Mouse (Mus musculus): ENCODE measurements around the gene Ryr3. TPM values are rescaled to one million over a fixed set of nuclear protein-coding genes. Genes with fewer than 3 reads are reported as not detected.
"Not testable (repeated sequence)": the region's sequence is repeated elsewhere in the genome, so short reads cannot be mapped to it uniquely, and the experiment has no call there.

Gene Ryr3
- polyA plus RNA-seq, 1 experiment from 2014 or later: 1.1 TPM

- Histone ChIP-seq H3K9me3 (replicated peaks) (no peaks in the 10 kb centered on the region), H3K4me3 (replicated peaks) (no peak overlapping the region), H3K27ac (replicated peaks) (no peak overlapping the region), H3K36me3 (no peaks in the 10 kb centered on the region), H3K27me3 (no peaks in the 10 kb centered on the region), H3K4me2 (replicated peaks) (no peak overlapping the region), H3K4me1 (no peaks in the 10 kb centered on the region), H3K9ac (no peak overlapping the region)
- ATAC-seq (ENCODE audit: insufficient number of reproducible peaks, low FRiP score, low TSS enrichment, low read depth): no peak
- 64% methylated on average over 4 of the region's 4 CpGs for WGBS
Measured at GRCm38 (mm10) chr2:113095184-113095583, 121.7 kb downstream of the Ryr3 start.

DNA sequence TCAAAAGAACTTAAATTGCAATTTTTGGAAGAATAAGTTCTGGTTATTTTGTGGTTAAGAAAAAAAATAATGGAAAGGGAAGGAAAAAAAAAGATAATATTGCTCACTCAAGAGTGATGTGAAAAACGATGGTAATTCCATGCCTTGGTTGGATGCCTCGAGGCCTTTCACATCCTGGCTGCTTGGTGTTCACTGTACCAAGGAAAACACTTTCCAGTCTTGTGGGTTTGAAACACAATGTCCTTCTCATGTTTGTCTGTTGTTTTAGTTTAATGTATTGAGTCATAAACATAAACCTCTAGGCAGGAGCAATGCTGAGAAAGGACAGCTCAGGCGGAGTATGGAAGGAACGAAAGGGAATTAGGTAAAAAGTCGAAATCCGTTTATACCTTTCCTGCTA lies 122.8 kb downstream of the Ryr3 start:
- 72% methylated on average over 6 of the region's 6 CpGs for WGBS
- no peak overlapping the region for H3K27ac ChIP-seq (replicated peaks)
- H3K4me3 ChIP-seq (replicated peaks): no peak overlapping the region
- no peak overlapping the region for H3K9ac ChIP-seq
- no peaks in the 10 kb centered on the region for H3K27me3 ChIP-seq
- H3K4me2 ChIP-seq (replicated peaks): no peak overlapping the region
- ATAC-seq (ENCODE audit: insufficient number of reproducible peaks, low FRiP score, low TSS enrichment, low read depth): no peak
- H3K9me3 ChIP-seq (replicated peaks): no peaks in the 10 kb centered on the region
- no peaks in the 10 kb centered on the region for H3K4me1 ChIP-seq
- H3K36me3 ChIP-seq: no peaks in the 10 kb centered on the region

DNA sequence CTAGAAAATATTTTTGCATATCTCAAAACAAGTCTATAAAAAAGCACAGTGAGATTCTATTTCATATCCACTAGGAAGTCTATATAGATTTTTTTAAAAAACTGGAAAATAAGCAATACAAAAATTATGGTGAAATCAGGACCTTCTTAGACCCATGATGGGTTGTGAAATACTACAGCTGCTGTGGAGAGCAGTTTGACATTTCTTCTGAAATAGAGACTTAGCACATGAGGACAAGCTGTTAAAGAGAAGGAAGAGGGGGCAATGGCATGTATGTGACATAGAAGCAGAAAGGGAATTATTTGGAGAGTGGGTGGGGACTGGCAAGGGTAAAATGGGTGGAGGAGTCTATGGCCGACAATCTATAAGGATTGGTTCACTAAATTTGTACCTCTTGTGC lies 124.1 kb downstream of the Ryr3 start:
- Histone ChIP-seq H3K4me3 (replicated peaks) (no peak overlapping the region), H3K27me3 (no peaks in the 10 kb centered on the region), H3K9ac (no peak overlapping the region), H3K4me2 (replicated peaks) (no peak overlapping the region), H3K9me3 (replicated peaks) (no peaks in the 10 kb centered on the region), H3K27ac (replicated peaks) (no peak overlapping the region), H3K36me3 (no peaks in the 10 kb centered on the region), H3K4me1 (no peaks in the 10 kb centered on the region)
- WGBS: 84% methylated on average over 1 of the region's 1 CpGs
- no peak for ATAC-seq (ENCODE audit: insufficient number of reproducible peaks, low FRiP score, low TSS enrichment, low read depth)

DNA sequence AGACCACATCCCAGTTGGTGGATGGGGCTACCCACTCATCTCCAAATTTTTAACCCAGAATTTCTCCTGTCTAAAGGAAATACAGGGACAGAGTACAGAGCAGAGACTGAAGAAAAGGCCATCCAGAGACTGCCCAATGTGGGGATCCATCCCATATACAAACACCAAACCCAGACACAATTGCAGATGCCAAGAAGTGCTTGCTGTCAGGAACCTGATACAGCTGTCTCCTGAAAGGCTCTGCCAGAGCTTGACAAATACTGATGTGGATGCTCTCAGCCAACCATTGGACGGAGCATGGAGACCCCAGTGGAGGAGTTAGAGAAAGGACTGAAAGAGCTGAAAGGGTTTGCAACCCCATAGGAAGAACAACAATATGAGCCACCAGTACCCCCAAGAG lies 125.6 kb downstream of the Ryr3 start:
- not testable (repeated sequence) for H3K4me2 ChIP-seq (replicated peaks); H3K9ac ChIP-seq; ATAC-seq (ENCODE audit: insufficient number of reproducible peaks, low FRiP score, low TSS enrichment, low read depth); H3K4me3 ChIP-seq (replicated peaks); H3K27ac ChIP-seq (replicated peaks); H3K4me1 ChIP-seq; H3K9me3 ChIP-seq (replicated peaks); H3K27me3 ChIP-seq; H3K36me3 ChIP-seq
- 81% methylated on average over 1 of the region's 1 CpGs for WGBS

DNA sequence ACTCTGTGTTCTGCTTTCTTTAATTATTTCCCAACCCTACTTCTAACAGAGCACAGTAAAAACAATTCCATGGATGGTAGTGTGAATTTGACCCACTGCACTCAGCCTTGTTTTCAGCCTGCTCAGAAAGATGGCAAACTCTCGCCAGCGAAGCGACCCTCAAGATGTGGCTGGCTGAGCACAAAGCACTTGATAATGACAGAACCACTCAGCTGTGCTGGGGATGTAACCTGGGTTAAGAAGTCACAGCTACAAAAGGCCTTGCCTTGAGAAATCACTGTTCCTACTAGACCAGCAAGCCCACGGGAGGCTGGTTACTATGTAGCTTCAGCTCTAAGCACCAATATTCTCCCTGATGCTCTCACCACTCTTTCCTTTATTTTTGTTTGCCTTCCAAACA lies 140.5 kb downstream of the Ryr3 start:
- H3K9ac ChIP-seq: no peak overlapping the region
- 89% methylated on average over 4 of the region's 4 CpGs for WGBS

GRCm38 (mm10) chr2:113059367-113059766 lies 157.5 kb downstream of the Ryr3 start:
- 60% methylated on average over 5 of the region's 5 CpGs for WGBS
- Histone ChIP-seq H3K9me3 (replicated peaks) (no peaks in the 10 kb centered on the region), H3K27ac (replicated peaks) (no peak overlapping the region), H3K4me2 (replicated peaks) (no peak overlapping the region), H3K9ac (no peak overlapping the region), H3K36me3 (no peaks in the 10 kb centered on the region), H3K4me3 (replicated peaks) (no peak overlapping the region), H3K27me3 (no peaks in the 10 kb centered on the region), H3K4me1 (peaks cover 5% of the 10 kb centered on the region; the same call in 1 of the 2 replicates)
- ATAC-seq (ENCODE audit: insufficient number of reproducible peaks, low FRiP score, low TSS enrichment, low read depth): no peak

More for the DNA sequence above, 140.5 kb downstream of the Ryr3 start:
- Histone ChIP-seq H3K4me3 (replicated peaks) (no peak overlapping the region), H3K36me3 (no peaks in the 10 kb centered on the region), H3K4me1 (no peaks in the 10 kb centered on the region), H3K27ac (replicated peaks) (no peak overlapping the region), H3K9me3 (replicated peaks) (no peaks in the 10 kb centered on the region), H3K27me3 (no peaks in the 10 kb centered on the region), H3K4me2 (replicated peaks) (no peak overlapping the region)
- ATAC-seq (ENCODE audit: insufficient number of reproducible peaks, low FRiP score, low TSS enrichment, low read depth): no peak

DNA sequence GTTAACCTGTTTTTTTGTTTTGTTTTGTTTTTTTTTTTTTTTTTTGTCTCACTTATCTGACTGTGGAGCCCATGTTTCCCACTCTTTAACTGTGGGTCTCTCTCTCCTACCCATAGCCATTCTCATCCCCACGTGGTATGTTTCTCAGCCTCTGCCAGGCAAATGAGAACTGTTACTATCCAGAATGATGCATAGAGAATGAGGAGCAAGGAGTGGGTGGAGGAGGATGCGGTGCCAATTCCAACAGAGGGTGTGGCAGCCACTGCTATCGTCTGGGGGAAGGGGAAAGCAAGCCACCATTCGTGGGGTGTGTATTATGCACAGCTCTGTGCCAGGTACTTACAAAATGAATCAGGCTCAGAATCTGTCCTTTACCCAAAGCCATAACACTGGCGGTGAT lies 158.0 kb downstream of the Ryr3 start:
- Histone ChIP-seq H3K27me3 (no peaks in the 10 kb centered on the region), H3K4me3 (replicated peaks) (no peak overlapping the region), H3K4me2 (replicated peaks) (no peak overlapping the region), H3K9me3 (replicated peaks) (no peaks in the 10 kb centered on the region), H3K27ac (replicated peaks) (no peak overlapping the region), H3K36me3 (no peaks in the 10 kb centered on the region), H3K4me1 (peaks cover 5% of the 10 kb centered on the region; the same call in 1 of the 2 replicates), H3K9ac (no peak overlapping the region)
- 51% methylated on average over 5 of the region's 5 CpGs for WGBS
- ATAC-seq (ENCODE audit: insufficient number of reproducible peaks, low FRiP score, low TSS enrichment, low read depth): no peak

DNA sequence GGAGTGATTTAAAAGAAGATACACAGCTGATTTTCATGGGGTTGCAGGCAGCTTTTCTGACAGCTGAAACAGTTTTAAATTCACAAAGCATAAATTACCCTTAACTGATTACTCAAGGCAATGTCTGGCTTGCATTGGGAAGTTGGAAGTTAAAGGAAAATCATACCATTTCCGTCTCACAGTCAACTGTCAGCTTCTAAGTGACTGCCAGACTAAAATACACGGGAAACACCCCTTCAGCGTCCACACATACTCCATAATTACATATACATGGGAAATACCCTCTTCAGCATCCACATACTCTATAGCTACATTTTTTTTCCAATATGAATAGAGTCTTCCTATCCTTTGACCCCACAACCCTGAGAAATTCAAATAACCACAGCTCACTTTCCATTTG lies 158.8 kb downstream of the Ryr3 start:
- H3K27me3 ChIP-seq: no peaks in the 10 kb centered on the region
- no peak overlapping the region for H3K27ac ChIP-seq (replicated peaks)
- ATAC-seq (ENCODE audit: insufficient number of reproducible peaks, low FRiP score, low TSS enrichment, low read depth): no peak
- no peaks in the 10 kb centered on the region for H3K9me3 ChIP-seq (replicated peaks)
- no peak overlapping the region for H3K9ac ChIP-seq
- peaks cover 5% of the 10 kb centered on the region; the same call in 1 of the 2 replicates for H3K4me1 ChIP-seq
- no peaks in the 10 kb centered on the region for H3K36me3 ChIP-seq
- 35% methylated on average over 3 of the region's 3 CpGs for WGBS
- no peak overlapping the region for H3K4me2 ChIP-seq (replicated peaks)
- no peak overlapping the region for H3K4me3 ChIP-seq (replicated peaks)

- H3K36me3 ChIP-seq: no peaks in the 10 kb centered on the region
- 60% methylated on average over 2 of the region's 2 CpGs for WGBS
- peaks cover 5% of the 10 kb centered on the region; the same call in 1 of the 2 replicates for H3K4me1 ChIP-seq
- ATAC-seq (ENCODE audit: insufficient number of reproducible peaks, low FRiP score, low TSS enrichment, low read depth): no peak
- no peak overlapping the region for H3K27ac ChIP-seq (replicated peaks)
- H3K4me3 ChIP-seq (replicated peaks): no peak overlapping the region
- H3K27me3 ChIP-seq: no peaks in the 10 kb centered on the region
- no peak overlapping the region for H3K9ac ChIP-seq
- no peak overlapping the region for H3K4me2 ChIP-seq (replicated peaks)
- H3K9me3 ChIP-seq (replicated peaks): no peaks in the 10 kb centered on the region
Measured at GRCm38 (mm10) chr2:113055591-113055990, 161.3 kb downstream of the Ryr3 start.

- ATAC-seq (ENCODE audit: insufficient number of reproducible peaks, low FRiP score, low TSS enrichment, low read depth): no peak
- H3K36me3 ChIP-seq: no peaks in the 10 kb centered on the region
- no peak overlapping the region for H3K4me3 ChIP-seq (replicated peaks)
- H3K4me2 ChIP-seq (replicated peaks): no peak overlapping the region
- WGBS: 61% methylated on average over 1 of the region's 1 CpGs
- H3K9ac ChIP-seq: no peak overlapping the region
- H3K4me1 ChIP-seq: no peaks in the 10 kb centered on the region
- no peak overlapping the region for H3K27ac ChIP-seq (replicated peaks)
- H3K27me3 ChIP-seq: no peaks in the 10 kb centered on the region
- no peaks in the 10 kb centered on the region for H3K9me3 ChIP-seq (replicated peaks)
Measured at GRCm38 (mm10) chr2:113049831-113050230, 167.1 kb downstream of the Ryr3 start.

DNA sequence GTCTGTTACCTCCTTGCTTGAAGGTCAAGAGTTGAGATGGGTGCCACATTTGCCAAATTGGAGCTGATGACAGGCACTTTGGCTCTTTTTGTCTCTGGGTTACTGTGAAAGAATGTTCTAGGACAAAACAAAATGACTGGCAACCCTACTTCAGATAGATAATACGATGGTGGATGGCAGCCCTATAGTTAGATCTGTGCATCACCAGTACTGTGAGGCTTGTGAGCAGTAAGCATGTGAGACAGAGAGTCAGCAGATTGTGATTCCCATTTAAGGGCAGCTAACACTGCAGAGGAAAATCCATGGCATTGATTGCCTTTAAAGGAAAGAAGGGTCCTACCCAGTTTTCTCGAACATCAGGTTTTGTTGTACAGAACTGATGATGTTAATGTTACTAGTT lies 180.3 kb downstream of the Ryr3 start:
- Histone ChIP-seq H3K4me1 (no peaks in the 10 kb centered on the region), H3K4me3 (replicated peaks) (no peak overlapping the region), H3K36me3 (no peaks in the 10 kb centered on the region), H3K27ac (replicated peaks) (no peak overlapping the region), H3K9me3 (replicated peaks) (no peaks in the 10 kb centered on the region), H3K27me3 (no peaks in the 10 kb centered on the region), H3K4me2 (replicated peaks) (no peak overlapping the region), H3K9ac (no peak overlapping the region)
- 81% methylated on average over 2 of the region's 2 CpGs for WGBS
- no peak for ATAC-seq (ENCODE audit: insufficient number of reproducible peaks, low FRiP score, low TSS enrichment, low read depth)

- Histone ChIP-seq H3K27me3 (no peaks in the 10 kb centered on the region), H3K9me3 (replicated peaks) (no peaks in the 10 kb centered on the region), H3K27ac (replicated peaks) (no peak overlapping the region), H3K4me3 (replicated peaks) (no peak overlapping the region), H3K4me2 (replicated peaks) (no peak overlapping the region), H3K4me1 (no peaks in the 10 kb centered on the region), H3K36me3 (no peaks in the 10 kb centered on the region), H3K9ac (no peak overlapping the region)
- 77% methylated on average over 5 of the region's 5 CpGs for WGBS
- ATAC-seq (ENCODE audit: insufficient number of reproducible peaks, low FRiP score, low TSS enrichment, low read depth): no peak
Measured at GRCm38 (mm10) chr2:113030689-113031088, 186.2 kb downstream of the Ryr3 start.

Data from embryonic facial prominence, embryonic 15.5 days (tissue).